Mouse (Mus musculus): ENCODE data around the gene Flot1.

The Flot1 gene

DNA sequence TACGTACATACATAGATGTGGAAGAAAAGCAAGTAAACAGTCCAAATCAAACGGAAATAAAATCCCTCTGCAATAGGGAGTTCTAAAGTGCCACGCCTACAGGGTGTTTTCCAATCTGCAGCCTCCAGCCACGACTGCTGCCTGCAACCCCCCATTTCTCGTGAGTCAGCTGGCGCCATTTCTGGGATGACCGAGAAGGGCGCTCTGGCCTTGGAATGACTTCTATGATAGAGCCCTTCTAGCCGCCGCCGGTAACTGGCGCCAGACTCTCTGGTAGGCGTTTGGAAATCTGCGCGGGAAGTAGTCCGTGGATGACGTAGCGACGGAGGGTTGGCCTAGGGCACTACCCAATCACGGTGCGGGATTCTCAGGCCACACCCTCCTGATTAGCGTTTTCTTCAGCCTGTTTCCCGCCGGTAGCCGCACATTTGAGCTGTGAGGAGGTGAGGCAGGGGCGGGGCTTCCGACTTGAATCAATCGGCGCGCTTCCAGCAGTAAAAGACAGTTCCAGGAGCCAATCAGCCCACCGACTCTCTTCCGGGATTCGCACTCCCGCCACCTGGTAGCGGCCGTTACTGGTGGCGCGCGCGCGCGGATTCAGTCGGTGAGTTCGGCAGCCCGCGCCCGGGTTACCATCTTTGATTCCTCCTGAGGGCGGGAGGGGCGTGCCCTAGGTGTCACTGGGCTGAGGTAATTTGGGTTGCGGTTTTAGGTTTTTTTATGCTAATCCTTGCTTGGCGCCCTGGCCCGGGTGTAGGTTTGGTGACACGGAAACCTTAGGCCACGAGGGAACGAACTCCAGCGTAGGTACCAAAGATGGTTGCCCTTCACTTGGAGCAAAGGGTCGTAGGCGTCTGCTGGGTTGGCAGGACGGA is 18.3 kb downstream of the Flot1 start, which contains the start of gene Mdc1:
Mdc1 (plus strand) TSS at position 440 of the 875 bp plus-strand sequence.
- TF ChIP-seq CTCF (conservative IDR thresholded peaks at IDR 0.05; ENCODE audit: low read length) (no peak), NANOG (IDR thresholded peaks at IDR 0.05; ENCODE audit: borderline replicate concordance, low read length) (no peak), POU5F1 (IDR thresholded peaks at IDR 0.05; ENCODE audit: borderline replicate concordance, low read length) (no peak)
- H3K36me3 ChIP-seq (ENCODE audit: insufficient read depth, low read length) = peaks cover 41% of the 10 kb centered on the region
- no peaks in the 10 kb centered on the region for H3K9me3 ChIP-seq (ENCODE audit: low read length)
- H3K27me3 ChIP-seq (ENCODE audit: insufficient read depth, low read length) = no peaks in the 10 kb centered on the region
- H3K4me1 ChIP-seq (replicated peaks; ENCODE audit: low read depth, low read length) = peaks cover 36% of the 10 kb centered on the region
- H3K4me3 ChIP-seq (replicated peaks; ENCODE audit: low read length) = peak within 1 kb of the TSS; percentile 97

- no peak for TF ChIP-seq NANOG (IDR thresholded peaks at IDR 0.05; ENCODE audit: borderline replicate concordance, low read length)
Observed at GRCm38 (mm10) chr17:35842006-35842405, 19.0 kb downstream of the Flot1 start.

GRCm38 (mm10) chr17:35843514-35843913 is 20.5 kb downstream of the Flot1 start:
- Histone ChIP-seq H3K27me3 (ENCODE audit: insufficient read depth, low read length) (no peaks in the 10 kb centered on the region), H3K4me1 (replicated peaks; ENCODE audit: low read depth, low read length) (peaks cover 50% of the 10 kb centered on the region), H3K36me3 (ENCODE audit: insufficient read depth, low read length) (peaks cover 57% of the 10 kb centered on the region), H3K9me3 (ENCODE audit: low read length) (no peaks in the 10 kb centered on the region), H3K4me3 (replicated peaks; ENCODE audit: low read length) (no peak overlapping the region)
- TF ChIP-seq CTCF (conservative IDR thresholded peaks at IDR 0.05; ENCODE audit: low read length) (peak; percentile 9; the same call in 1 of the 2 replicates), NANOG (IDR thresholded peaks at IDR 0.05; ENCODE audit: borderline replicate concordance, low read length) (no peak), POU5F1 (IDR thresholded peaks at IDR 0.05; ENCODE audit: borderline replicate concordance, low read length) (no peak)

More at GRCm38 (mm10) chr17:35842006-35842405, 19.0 kb downstream of the Flot1 start:
- H3K4me1 ChIP-seq (replicated peaks; ENCODE audit: low read depth, low read length) = peaks cover 36% of the 10 kb centered on the region
- no peaks in the 10 kb centered on the region for H3K27me3 ChIP-seq (ENCODE audit: insufficient read depth, low read length)
- H3K9me3 ChIP-seq (ENCODE audit: low read length) = no peaks in the 10 kb centered on the region
- peaks cover 42% of the 10 kb centered on the region for H3K36me3 ChIP-seq (ENCODE audit: insufficient read depth, low read length)
- peak overlapping the region; percentile 96 for H3K4me3 ChIP-seq (replicated peaks; ENCODE audit: low read length)

- Histone ChIP-seq H3K9me3 (ENCODE audit: low read length) (no peaks in the 10 kb centered on the region), H3K27me3 (ENCODE audit: insufficient read depth, low read length) (no peaks in the 10 kb centered on the region), H3K36me3 (ENCODE audit: insufficient read depth, low read length) (peaks cover 98% of the 10 kb centered on the region), H3K4me1 (replicated peaks; ENCODE audit: low read depth, low read length) (peaks cover 32% of the 10 kb centered on the region), H3K4me3 (replicated peaks; ENCODE audit: low read length) (no peak overlapping the region)
- peak; percentile 12; the same call in 1 of the 2 replicates for TF ChIP-seq CTCF (conservative IDR thresholded peaks at IDR 0.05; ENCODE audit: low read length)
- no peak for TF ChIP-seq NANOG (IDR thresholded peaks at IDR 0.05; ENCODE audit: borderline replicate concordance, low read length)
Observed at GRCm38 (mm10) chr17:35848112-35848511, 25.1 kb downstream of the Flot1 start.

DNA sequence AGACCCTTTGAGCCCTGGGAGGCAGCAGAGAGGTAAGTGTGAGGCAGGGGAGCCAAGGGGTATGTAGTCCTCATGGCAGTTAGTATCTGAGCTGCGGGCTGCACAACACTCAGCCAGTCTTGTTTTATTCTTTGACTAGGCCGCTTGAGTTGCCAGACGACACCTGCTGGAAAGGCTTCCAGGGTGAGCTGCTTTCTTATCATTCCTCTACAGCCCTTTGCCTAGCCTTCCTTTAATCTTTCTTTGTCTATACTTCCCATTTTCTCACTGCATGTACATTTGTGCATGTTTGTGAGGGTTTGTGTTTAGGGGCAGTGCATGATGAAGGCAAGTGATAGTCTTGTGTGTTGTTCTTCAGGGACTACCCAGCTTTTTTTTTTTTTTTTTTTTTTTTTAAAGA is 27.9 kb downstream of the Flot1 start:
- TF ChIP-seq POU5F1 (IDR thresholded peaks at IDR 0.05; ENCODE audit: borderline replicate concordance, low read length) = no peak
- no peak for TF ChIP-seq CTCF (conservative IDR thresholded peaks at IDR 0.05; ENCODE audit: low read length)
- TF ChIP-seq NANOG (IDR thresholded peaks at IDR 0.05; ENCODE audit: borderline replicate concordance, low read length) = no peak
- no peak overlapping the region for H3K4me3 ChIP-seq (replicated peaks; ENCODE audit: low read length)
- peaks cover 100% of the 10 kb centered on the region for H3K36me3 ChIP-seq (ENCODE audit: insufficient read depth, low read length)
- no peaks in the 10 kb centered on the region for H3K27me3 ChIP-seq (ENCODE audit: insufficient read depth, low read length)
- H3K4me1 ChIP-seq (replicated peaks; ENCODE audit: low read depth, low read length) = peaks cover 47% of the 10 kb centered on the region
- H3K9me3 ChIP-seq (ENCODE audit: low read length) = no peaks in the 10 kb centered on the region

GRCm38 (mm10) chr17:35859371-35859770 is 36.3 kb downstream of the Flot1 start:
- Histone ChIP-seq H3K9me3 (ENCODE audit: low read length) (no peaks in the 10 kb centered on the region), H3K4me1 (replicated peaks; ENCODE audit: low read depth, low read length) (peaks cover 81% of the 10 kb centered on the region), H3K27me3 (ENCODE audit: insufficient read depth, low read length) (no peaks in the 10 kb centered on the region), H3K36me3 (ENCODE audit: insufficient read depth, low read length) (peaks cover 71% of the 10 kb centered on the region), H3K4me3 (replicated peaks; ENCODE audit: low read length) (no peak overlapping the region)
- TF ChIP-seq POU5F1 (IDR thresholded peaks at IDR 0.05; ENCODE audit: borderline replicate concordance, low read length) (no peak), CTCF (conservative IDR thresholded peaks at IDR 0.05; ENCODE audit: low read length) (no peak), NANOG (IDR thresholded peaks at IDR 0.05; ENCODE audit: borderline replicate concordance, low read length) (no peak)

GRCm38 (mm10) chr17:35859835-35860234 is 36.8 kb downstream of the Flot1 start:
- H3K36me3 ChIP-seq (ENCODE audit: insufficient read depth, low read length) = peaks cover 67% of the 10 kb centered on the region
- H3K4me3 ChIP-seq (replicated peaks; ENCODE audit: low read length) = no peak overlapping the region
- H3K27me3 ChIP-seq (ENCODE audit: insufficient read depth, low read length) = no peaks in the 10 kb centered on the region
- H3K9me3 ChIP-seq (ENCODE audit: low read length) = no peaks in the 10 kb centered on the region
- TF ChIP-seq NANOG (IDR thresholded peaks at IDR 0.05; ENCODE audit: borderline replicate concordance, low read length) (no peak), POU5F1 (IDR thresholded peaks at IDR 0.05; ENCODE audit: borderline replicate concordance, low read length) (no peak), CTCF (conservative IDR thresholded peaks at IDR 0.05; ENCODE audit: low read length) (no peak)
- H3K4me1 ChIP-seq (replicated peaks; ENCODE audit: low read depth, low read length) = peaks cover 81% of the 10 kb centered on the region

GRCm38 (mm10) chr17:35860831-35861197 is 37.8 kb downstream of the Flot1 start:
- no peak for TF ChIP-seq POU5F1 (IDR thresholded peaks at IDR 0.05; ENCODE audit: borderline replicate concordance, low read length)
- TF ChIP-seq CTCF (conservative IDR thresholded peaks at IDR 0.05; ENCODE audit: low read length) = no peak
- TF ChIP-seq NANOG (IDR thresholded peaks at IDR 0.05; ENCODE audit: borderline replicate concordance, low read length) = no peak
- no peaks in the 10 kb centered on the region for H3K9me3 ChIP-seq (ENCODE audit: low read length)
- peak overlapping the region; percentile 94 for H3K4me3 ChIP-seq (replicated peaks; ENCODE audit: low read length)
- H3K4me1 ChIP-seq (replicated peaks; ENCODE audit: low read depth, low read length) = peaks cover 84% of the 10 kb centered on the region
- no peaks in the 10 kb centered on the region for H3K27me3 ChIP-seq (ENCODE audit: insufficient read depth, low read length)
- H3K36me3 ChIP-seq (ENCODE audit: insufficient read depth, low read length) = peaks cover 57% of the 10 kb centered on the region

Measured in E14TG2a.4 (cell line).